Mouse (Mus musculus): ENCODE results near the gene Iqce. TPM values are rescaled to one million over a fixed set of nuclear protein-coding genes. Genes with fewer than 3 reads are reported as not detected.
A peak's percentile ranks its signal among the peaks of the same experiment; 100 is the strongest.

The Iqce gene
- 1 to 10 TPM; 3.4 to 3.9 TPM for total RNA-seq (2021)
- long read RNA-seq, experiment 1, partial matches to known transcripts, result 0 of 1 reads
- long read RNA-seq, experiment 1, other reads (novel, unspliced or antisense), result 1 of 1 reads
- long read RNA-seq, experiment 2, full-length matches to known transcripts, result 1 of 3 reads
- long read RNA-seq, experiment 2, partial matches to known transcripts, result 0 of 3 reads
- long read RNA-seq, experiment 2, other reads (novel, unspliced or antisense), result 2 of 3 reads

GRCm38 (mm10) chr5:140702103-140702513, at the start of gene Iqce:
Gene Iqce, minus strand, starts transcription at chr5:140702378.
- DNase-seq, result peak; percentile 93

GRCm38 (mm10) chr5:140750925-140751324, 48.7 kb upstream of the Iqce start:
- no peak for DNase-seq

GRCm38 (mm10) chr5:140749062-140749875, 47.1 kb upstream of the Iqce start:
- DNase-seq, result peak; percentile 53

- no peak for DNase-seq
These were observed 46.2 kb upstream of the Iqce start for GRCm38 (mm10) chr5:140748425-140748824.

GRCm38 (mm10) chr5:140743706-140744131, 41.5 kb upstream of the Iqce start:
- no peak for DNase-seq

GRCm38 (mm10) chr5:140741877-140742276, 39.7 kb upstream of the Iqce start:
- no peak for DNase-seq

GRCm38 (mm10) chr5:140741040-140741439, 38.9 kb upstream of the Iqce start:
- no peak for DNase-seq

GRCm38 (mm10) chr5:140739813-140740212, 37.6 kb upstream of the Iqce start:
- DNase-seq, result no peak

- DNase-seq, result no peak
These were observed 34.0 kb upstream of the Iqce start for GRCm38 (mm10) chr5:140736166-140736565.

- no peak for DNase-seq
These were observed 33.1 kb upstream of the Iqce start for GRCm38 (mm10) chr5:140735297-140735696.

- DNase-seq, result no peak
These were observed 31.2 kb upstream of the Iqce start for GRCm38 (mm10) chr5:140733336-140733735.

- no peak for DNase-seq
These were observed 30.0 kb upstream of the Iqce start for GRCm38 (mm10) chr5:140732195-140732594.

- DNase-seq, result no peak
These were observed 29.0 kb upstream of the Iqce start for GRCm38 (mm10) chr5:140731040-140731797.

- no peak for DNase-seq
These were observed 25.0 kb upstream of the Iqce start for GRCm38 (mm10) chr5:140726946-140727740.

- no peak for DNase-seq
These were observed 24.1 kb upstream of the Iqce start for GRCm38 (mm10) chr5:140726062-140726839.

GRCm38 (mm10) chr5:140723822-140724221, 21.6 kb upstream of the Iqce start, which contains the start of gene Amz1:
Gene Amz1, plus strand, starts transcription at chr5:140724127.
- DNase-seq, result no peak

GRCm38 (mm10) chr5:140722121-140722520, 19.9 kb upstream of the Iqce start:
- DNase-seq, result no peak

- no peak for DNase-seq
These were observed 18.6 kb upstream of the Iqce start for GRCm38 (mm10) chr5:140720773-140721172.

- DNase-seq, result no peak
These were observed 8.9 kb upstream of the Iqce start for GRCm38 (mm10) chr5:140711040-140711439.

- DNase-seq, result no peak
These were observed 8.1 kb upstream of the Iqce start for GRCm38 (mm10) chr5:140710315-140710714.
